Mouse (Mus musculus): ENCODE data around the gene Celf5.

- no peak for TF ChIP-seq TCF12 (IDR thresholded peaks at IDR 0.05; ENCODE audit: low read depth, low read length)
- TF ChIP-seq POLR2AphosphoS2 (IDR thresholded peaks at IDR 0.05; ENCODE audit: low read length): no peak
- TF ChIP-seq CTCF (IDR thresholded peaks at IDR 0.05 in 2 of 3, conservative IDR thresholded peaks at IDR 0.05 in 1 of 3; ENCODE audit: control insufficient read depth in 1 of 3, insufficient read depth in 1 of 3, low read depth in 2 of 3, low read length in 3 of 3, poor library complexity in 1 of 3, severe bottlenecking in 1 of 3): peak; percentile 90 to 98 (median 96)
- no peak for TF ChIP-seq ETS1 (IDR thresholded peaks at IDR 0.05; ENCODE audit: low read depth, low read length)
- no peak for TF ChIP-seq ELF1 (IDR thresholded peaks at IDR 0.05; ENCODE audit: low read depth, low read length)
Measured at GRCm38 (mm10) chr10:81450140-81450539, 32.4 kb downstream of the Celf5 start.
